Mouse (Mus musculus): ENCODE results near the gene Marco.

Marco gene

GRCm38 (mm10) chr1:120504924-120505323, at the start of gene Marco:
Gene Marco (minus strand): TSS chr1:120505024.
- DNase-seq (ENCODE audit: extremely low read depth, low read depth), result no peak

- DNase-seq (ENCODE audit: extremely low read depth, low read depth), result no peak
Measured at GRCm38 (mm10) chr1:120539506-120540029, 34.7 kb upstream of the Marco start.

GRCm38 (mm10) chr1:120536998-120537397, 32.2 kb upstream of the Marco start:
- no peak for DNase-seq (ENCODE audit: extremely low read depth, low read depth)

- no peak for DNase-seq (ENCODE audit: extremely low read depth, low read depth)
Measured at GRCm38 (mm10) chr1:120535919-120536318, 31.1 kb upstream of the Marco start.

GRCm38 (mm10) chr1:120532321-120532916, 27.6 kb upstream of the Marco start:
- DNase-seq (ENCODE audit: extremely low read depth, low read depth), result no peak

- DNase-seq (ENCODE audit: extremely low read depth, low read depth), result no peak
Measured at GRCm38 (mm10) chr1:120531770-120532169, 26.9 kb upstream of the Marco start.

- no peak for DNase-seq (ENCODE audit: extremely low read depth, low read depth)
Measured at GRCm38 (mm10) chr1:120529881-120530280, 25.1 kb upstream of the Marco start.

- no peak for DNase-seq (ENCODE audit: extremely low read depth, low read depth)
Measured at GRCm38 (mm10) chr1:120517618-120518017, 12.8 kb upstream of the Marco start.

- no peak for DNase-seq (ENCODE audit: extremely low read depth, low read depth)
Measured at GRCm38 (mm10) chr1:120510311-120510710, 5.5 kb upstream of the Marco start.

GRCm38 (mm10) chr1:120508976-120509375, 4.2 kb upstream of the Marco start:
- DNase-seq (ENCODE audit: extremely low read depth, low read depth), result no peak

- DNase-seq (ENCODE audit: extremely low read depth, low read depth), result no peak
Measured at GRCm38 (mm10) chr1:120504046-120504710, 646 bp downstream of the Marco start.

- DNase-seq (ENCODE audit: extremely low read depth, low read depth), result no peak
Measured at GRCm38 (mm10) chr1:120501496-120501895, 3.3 kb downstream of the Marco start.

- DNase-seq (ENCODE audit: extremely low read depth, low read depth), result no peak
Measured at GRCm38 (mm10) chr1:120498036-120498435, 6.8 kb downstream of the Marco start.

- no peak for DNase-seq (ENCODE audit: extremely low read depth, low read depth)
Measured at GRCm38 (mm10) chr1:120480937-120481336, 23.9 kb downstream of the Marco start.

- no peak for DNase-seq (ENCODE audit: extremely low read depth, low read depth)
Measured at GRCm38 (mm10) chr1:120474825-120475224, 30.0 kb downstream of the Marco start.

- no peak for DNase-seq (ENCODE audit: extremely low read depth, low read depth)
Measured at GRCm38 (mm10) chr1:120468891-120469290, 35.9 kb downstream of the Marco start.

GRCm38 (mm10) chr1:120467323-120467722, 37.5 kb downstream of the Marco start:
- DNase-seq (ENCODE audit: extremely low read depth, low read depth), result no peak

GRCm38 (mm10) chr1:120466751-120467150, 38.1 kb downstream of the Marco start:
- DNase-seq (ENCODE audit: extremely low read depth, low read depth), result no peak

- DNase-seq (ENCODE audit: extremely low read depth, low read depth), result no peak
Measured at GRCm38 (mm10) chr1:120459032-120459431, 45.8 kb downstream of the Marco start.

- DNase-seq (ENCODE audit: extremely low read depth, low read depth), result no peak
Measured at GRCm38 (mm10) chr1:120458524-120458923, 46.3 kb downstream of the Marco start.

- DNase-seq (ENCODE audit: extremely low read depth, low read depth), result no peak
Measured at GRCm38 (mm10) chr1:120451486-120452270, 53.1 kb downstream of the Marco start.

- no peak for DNase-seq (ENCODE audit: extremely low read depth, low read depth)
Measured at GRCm38 (mm10) chr1:120449662-120450061, 55.2 kb downstream of the Marco start.

Measured in MEL-GATA-1-ER (cell line).